Mouse (Mus musculus) megakaryocyte-erythroid progenitor cell, adult 5 weeks (primary cell): ENCODE measurements around the gene Btbd35f15. TPM values are rescaled to one million over a fixed set of nuclear protein-coding genes. Genes with fewer than 3 reads are reported as not detected.

Experiments
- polyA plus RNA-seq: library from polyadenylated mRNA; stranded (reverse); fragments of >175 nt; gene quantifications from 2 replicates; pipeline ENCODE4 v1.2.3, GENCODE M21; 2012

The Btbd35f15 gene
- not detected in 2 replicates for polyA plus RNA-seq

GRCm38 (mm10) chrX:33577214-33577613, at the start of gene Btbd35f15:
Btbd35f15 (minus strand) TSS chrX:33577314.

Other genes starting within 250 kb of the Btbd35f15 start
- not detected in 2 replicates for gene Btbd35f13, start 79.9 kb upstream of the Btbd35f15 start, polyA plus RNA-seq
- not detected in 2 replicates for gene Btbd35f14, start 125.0 kb upstream of the Btbd35f15 start, polyA plus RNA-seq